Mouse (Mus musculus) adrenal gland, adult 8-10 months (tissue): ENCODE results near the gene Kctd7. TPM values are rescaled to one million over a fixed set of nuclear protein-coding genes. Genes with fewer than 3 reads are reported as not detected.

Experiments
- DNase-seq: peaks from one replicate; pipeline ENCODE4 v3.0.0; 2022
- total RNA-seq, 4 experiments: library from RNA; stranded (reverse); gene quantifications; 2 replicates each; pipeline ENCODE4 v1.2.4; 2022

The Kctd7 gene
- total RNA-seq, 4 experiments from 2014 or later = 14.5 to 19.6 (median 17.4) TPM

GRCm38 (mm10) chr5:130192356-130192944, 47.8 kb downstream of the Kctd7 start:
- no peak for DNase-seq

- DNase-seq = no peak
Observed at GRCm38 (mm10) chr5:130193760-130194159, 49.1 kb downstream of the Kctd7 start.

- no peak for DNase-seq
Observed at GRCm38 (mm10) chr5:130196307-130196706, 51.6 kb downstream of the Kctd7 start.

GRCm38 (mm10) chr5:130197454-130197853, 52.8 kb downstream of the Kctd7 start:
- DNase-seq = no peak

GRCm38 (mm10) chr5:130197981-130198380, 53.3 kb downstream of the Kctd7 start:
- no peak for DNase-seq

- DNase-seq = no peak
Observed at GRCm38 (mm10) chr5:130200233-130201029, 55.8 kb downstream of the Kctd7 start.

GRCm38 (mm10) chr5:130203948-130204347, 59.3 kb downstream of the Kctd7 start:
- no peak for DNase-seq

- DNase-seq = no peak
Observed at GRCm38 (mm10) chr5:130204560-130204959, 59.9 kb downstream of the Kctd7 start.

Other genes starting within 250 kb of the Kctd7 start
- 1 to 10 TPM; 1.5 to 3.3 (median 2.0) TPM for gene Zbed5, start 249.1 kb upstream of the Kctd7 start, total RNA-seq
- 1 to 10 TPM in 3 of 4 experiments, under 1 TPM in 1; 0.49 to 2.6 (median 1.1) TPM for gene Phkg1, start 246.3 kb upstream of the Kctd7 start, total RNA-seq
- gene Nupr1l, start 236.3 kb upstream of the Kctd7 start, total RNA-seq = 1 to 10 TPM; 3.3 to 7.2 (median 5.0) TPM
- 10 to 100 TPM; 29.2 to 38.6 (median 34.6) TPM for gene Vkorc1l1, start 202.9 kb upstream of the Kctd7 start, total RNA-seq
- 10 to 100 TPM; 57.5 to 75.2 (median 68.5) TPM for gene Gusb, start 141.8 kb upstream of the Kctd7 start, total RNA-seq
- gene Asl, start 115.6 kb upstream of the Kctd7 start, total RNA-seq = 100 to 1,000 TPM; 137 to 158 (median 148) TPM
- 10 to 100 TPM; 44.8 to 48.3 (median 47.7) TPM for gene Crcp, start 115.6 kb upstream of the Kctd7 start, total RNA-seq
- 10 to 100 TPM; 46.9 to 86.8 (median 67.7) TPM for gene Tpst1, start 71.5 kb upstream of the Kctd7 start, total RNA-seq
- 10 to 100 TPM; 32.0 to 53.7 (median 39.0) TPM for gene Rabgef1, start 26.9 kb downstream of the Kctd7 start, total RNA-seq
- gene Tmem248, start 72.2 kb downstream of the Kctd7 start, total RNA-seq = 10 to 100 TPM; 69.6 to 86.9 (median 75.6) TPM
- gene Sbds, start 110.7 kb downstream of the Kctd7 start, total RNA-seq = 100 to 1,000 TPM; 101 to 115 (median 106) TPM
- gene Tyw1, start 110.8 kb downstream of the Kctd7 start, total RNA-seq = 10 to 100 TPM; 34.0 to 36.4 (median 35.7) TPM
- 10 to 100 TPM; 48.9 to 84.6 (median 58.6) TPM for gene Caln1, start 224.6 kb downstream of the Kctd7 start, total RNA-seq
- gene A330070K13Rik, start 239.8 kb downstream of the Kctd7 start, total RNA-seq = not detected